Mouse (Mus musculus): ENCODE data around the gene Gzmk.

- no peak for TF ChIP-seq CHD2 (IDR thresholded peaks at IDR 0.05; ENCODE audit: low read depth, low read length)
- no peak for TF ChIP-seq ZC3H11A (IDR thresholded peaks at IDR 0.05; ENCODE audit: borderline replicate concordance, low read depth, low read length)
- no peak for TF ChIP-seq HCFC1 (IDR thresholded peaks at IDR 0.05; ENCODE audit: borderline replicate concordance, insufficient read depth, low read length)
- no peak for TF ChIP-seq ZNF384 (IDR thresholded peaks at IDR 0.05; ENCODE audit: low read depth, low read length)
- TF ChIP-seq MAFK (IDR thresholded peaks at IDR 0.05; ENCODE audit: insufficient read depth, low read depth, low read length), result no peak
Measured at GRCm38 (mm10) chr13:113227666-113228463, 2.2 kb upstream of the Gzmk start.

Data from ES-E14 (cell line).